Mouse (Mus musculus): Measurements from ENCODE around the gene Iqgap2. TPM values are rescaled to one million over a fixed set of nuclear protein-coding genes. Genes with fewer than 3 reads are reported as not detected.

The Iqgap2 gene
- polyA plus RNA-seq, 1 experiment from 2014 or later, result 4.0 TPM

DNA sequence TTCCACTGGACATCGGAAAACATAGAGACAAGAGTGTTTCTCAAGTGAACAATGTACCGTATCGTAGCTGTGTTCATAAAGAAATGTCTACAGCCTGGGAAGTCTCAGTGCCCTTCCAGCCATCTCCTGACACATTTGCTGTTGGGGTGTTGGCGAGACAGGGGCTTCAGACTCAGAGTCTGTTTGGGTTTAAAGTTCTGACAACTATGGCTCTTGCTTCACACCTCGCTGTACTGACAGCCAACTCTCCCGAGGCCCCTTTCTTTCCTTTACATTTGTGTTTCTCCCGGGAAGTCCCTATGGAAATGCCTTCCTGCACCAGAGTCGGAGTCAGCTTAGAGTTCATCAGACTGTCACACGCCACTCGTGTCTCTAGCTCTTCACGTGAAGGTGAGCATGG, 144.2 kb downstream of the Iqgap2 start:
- 89% methylated on average over 11 of the region's 11 CpGs for WGBS
- Histone ChIP-seq H3K9me3 (ENCODE audit: control insufficient read depth, low read length) (no peaks in the 10 kb centered on the region), H3K36me3 (ENCODE audit: control insufficient read depth, insufficient read depth) (no peaks in the 10 kb centered on the region), H3K9ac (replicated peaks; ENCODE audit: low read depth, low read length) (no peak overlapping the region), H3K27ac (ENCODE audit: low read length) (no peak overlapping the region), H3K4me1 (replicated peaks; ENCODE audit: control insufficient read depth, insufficient read depth, low read length) (no peaks in the 10 kb centered on the region), H3K4me2 (ENCODE audit: low read length) (no peak overlapping the region), H3K27me3 (replicated peaks; ENCODE audit: control insufficient read depth, insufficient read depth, low read length) (no peaks in the 10 kb centered on the region), H3K4me3 (replicated peaks; ENCODE audit: low read length) (no peak overlapping the region)
- ATAC-seq, result no peak

DNA sequence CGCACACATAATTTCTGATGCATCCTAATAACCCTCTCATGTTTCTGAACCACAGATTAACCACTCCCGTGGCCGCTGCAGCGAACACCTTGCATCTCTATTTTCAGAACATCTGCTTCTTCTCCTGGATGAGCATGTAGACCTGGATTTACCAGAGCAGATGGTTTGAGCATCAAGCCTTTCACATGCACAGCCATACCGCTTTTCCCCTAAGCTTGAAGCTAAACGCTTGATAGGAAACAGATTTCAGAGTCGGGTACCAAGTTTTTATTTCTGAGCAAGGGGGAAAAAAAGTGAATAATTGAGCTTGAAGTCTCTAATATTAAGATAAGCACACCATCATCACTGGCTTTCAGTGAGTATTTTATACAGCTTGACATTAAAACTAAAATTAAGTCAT, 144.6 kb downstream of the Iqgap2 start:
- no peaks in the 10 kb centered on the region for H3K4me1 ChIP-seq (replicated peaks; ENCODE audit: control insufficient read depth, insufficient read depth, low read length)
- H3K9ac ChIP-seq (replicated peaks; ENCODE audit: low read depth, low read length), result no peak overlapping the region
- no peak overlapping the region for H3K4me2 ChIP-seq (ENCODE audit: low read length)
- no peak overlapping the region for H3K4me3 ChIP-seq (replicated peaks; ENCODE audit: low read length)
- no peak for ATAC-seq
- no peaks in the 10 kb centered on the region for H3K9me3 ChIP-seq (ENCODE audit: control insufficient read depth, low read length)
- H3K36me3 ChIP-seq (ENCODE audit: control insufficient read depth, insufficient read depth), result no peaks in the 10 kb centered on the region
- H3K27ac ChIP-seq (ENCODE audit: low read length), result no peak overlapping the region
- no peaks in the 10 kb centered on the region for H3K27me3 ChIP-seq (replicated peaks; ENCODE audit: control insufficient read depth, insufficient read depth, low read length)
- WGBS, result 85% methylated on average over 7 of the region's 7 CpGs

DNA sequence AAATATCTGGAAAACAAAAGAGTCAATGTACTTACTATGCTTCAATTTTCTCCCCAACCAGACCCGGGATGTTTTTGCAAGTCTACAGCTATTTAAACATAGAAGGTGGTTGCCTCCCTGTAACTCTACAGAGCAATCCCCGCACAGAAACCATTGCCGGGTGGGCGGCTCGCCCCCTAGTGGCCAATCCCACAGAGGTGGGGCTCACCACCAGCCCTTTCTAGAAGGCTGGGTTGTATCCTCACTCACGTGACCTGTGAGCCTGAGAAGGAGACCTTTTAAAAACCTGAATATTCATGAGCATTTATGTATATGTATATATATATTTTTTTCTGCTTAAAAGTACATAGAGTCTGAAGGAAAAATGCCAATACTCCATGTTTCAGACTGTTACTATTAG, 145.2 kb downstream of the Iqgap2 start:
- Histone ChIP-seq H3K27ac (ENCODE audit: low read length) (no peak overlapping the region), H3K4me1 (replicated peaks; ENCODE audit: control insufficient read depth, insufficient read depth, low read length) (no peaks in the 10 kb centered on the region), H3K9me3 (ENCODE audit: control insufficient read depth, low read length) (no peaks in the 10 kb centered on the region), H3K36me3 (ENCODE audit: control insufficient read depth, insufficient read depth) (no peaks in the 10 kb centered on the region), H3K27me3 (replicated peaks; ENCODE audit: control insufficient read depth, insufficient read depth, low read length) (no peaks in the 10 kb centered on the region), H3K4me2 (ENCODE audit: low read length) (no peak overlapping the region), H3K4me3 (replicated peaks; ENCODE audit: low read length) (no peak overlapping the region), H3K9ac (replicated peaks; ENCODE audit: low read depth, low read length) (no peak overlapping the region)
- 11% methylated on average over 6 of the region's 6 CpGs for WGBS
- peak; percentile 77; the same call in 1 of the 2 replicates for ATAC-seq

DNA sequence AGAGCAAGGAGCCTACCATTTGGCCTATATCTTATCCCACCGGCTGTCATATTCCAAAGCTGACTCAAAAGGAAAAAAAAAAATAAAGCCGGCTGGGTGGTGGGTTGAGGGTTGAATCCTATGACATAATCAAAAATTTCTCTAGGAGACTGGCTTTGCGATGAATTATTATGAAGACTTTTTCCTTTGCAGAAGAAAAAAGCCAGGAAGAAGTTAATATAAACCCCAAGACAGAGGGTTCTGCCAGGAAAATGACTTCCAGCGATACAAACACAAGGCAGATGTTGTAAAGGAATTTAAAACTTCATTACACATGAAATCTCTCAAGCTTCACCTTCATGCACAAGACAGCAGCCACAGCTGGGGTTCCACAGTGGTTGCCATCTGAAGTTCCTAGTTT, 146.3 kb downstream of the Iqgap2 start:
- WGBS, result 89% methylated on average over 4 of the region's 4 CpGs
- no peak for ATAC-seq
- H3K4me3 ChIP-seq (replicated peaks; ENCODE audit: low read length), result no peak overlapping the region
- no peaks in the 10 kb centered on the region for H3K4me1 ChIP-seq (replicated peaks; ENCODE audit: control insufficient read depth, insufficient read depth, low read length)
- H3K9me3 ChIP-seq (ENCODE audit: control insufficient read depth, low read length), result no peaks in the 10 kb centered on the region
- H3K9ac ChIP-seq (replicated peaks; ENCODE audit: low read depth, low read length), result no peak overlapping the region
- no peak overlapping the region for H3K27ac ChIP-seq (ENCODE audit: low read length)
- H3K27me3 ChIP-seq (replicated peaks; ENCODE audit: control insufficient read depth, insufficient read depth, low read length), result no peaks in the 10 kb centered on the region
- no peak overlapping the region for H3K4me2 ChIP-seq (ENCODE audit: low read length)
- no peaks in the 10 kb centered on the region for H3K36me3 ChIP-seq (ENCODE audit: control insufficient read depth, insufficient read depth)

DNA sequence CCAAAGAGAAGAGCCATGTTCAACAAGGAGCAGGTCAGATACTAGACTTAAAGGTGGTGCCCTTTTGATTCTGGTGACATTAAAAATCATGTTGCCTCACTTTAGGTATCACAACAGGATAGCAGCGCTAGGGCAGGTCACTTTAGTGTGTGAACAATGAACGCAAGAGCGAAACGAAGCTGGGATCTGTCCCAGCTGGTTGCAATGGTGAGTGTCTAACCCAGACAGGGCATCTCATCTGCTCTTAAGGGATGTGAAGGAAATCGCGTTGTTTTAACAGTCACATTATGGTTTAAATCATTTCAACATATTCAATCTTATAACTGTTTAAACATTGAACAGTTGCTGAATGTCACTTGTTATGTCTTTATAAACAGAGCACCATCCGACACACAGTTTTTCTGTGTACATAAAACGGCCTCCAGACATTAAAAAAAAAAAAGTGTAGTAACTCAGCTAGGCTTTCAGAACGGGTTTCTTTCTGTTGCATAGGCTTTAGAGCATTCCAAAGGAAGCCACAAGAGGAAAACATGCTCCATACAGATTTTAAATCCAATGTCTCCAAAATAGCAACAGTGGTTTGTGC, 148.7 kb downstream of the Iqgap2 start:
- no peaks in the 10 kb centered on the region for H3K4me1 ChIP-seq (replicated peaks; ENCODE audit: control insufficient read depth, insufficient read depth, low read length)
- no peak overlapping the region for H3K4me3 ChIP-seq (replicated peaks; ENCODE audit: low read length)
- no peak overlapping the region for H3K4me2 ChIP-seq (ENCODE audit: low read length)
- no peaks in the 10 kb centered on the region for H3K27me3 ChIP-seq (replicated peaks; ENCODE audit: control insufficient read depth, insufficient read depth, low read length)
- H3K9ac ChIP-seq (replicated peaks; ENCODE audit: low read depth, low read length), result no peak overlapping the region
- no peaks in the 10 kb centered on the region for H3K36me3 ChIP-seq (ENCODE audit: control insufficient read depth, insufficient read depth)
- 88% methylated on average over 9 of the region's 9 CpGs for WGBS
- no peaks in the 10 kb centered on the region for H3K9me3 ChIP-seq (ENCODE audit: control insufficient read depth, low read length)
- ATAC-seq, result no peak
- H3K27ac ChIP-seq (ENCODE audit: low read length), result no peak overlapping the region

DNA sequence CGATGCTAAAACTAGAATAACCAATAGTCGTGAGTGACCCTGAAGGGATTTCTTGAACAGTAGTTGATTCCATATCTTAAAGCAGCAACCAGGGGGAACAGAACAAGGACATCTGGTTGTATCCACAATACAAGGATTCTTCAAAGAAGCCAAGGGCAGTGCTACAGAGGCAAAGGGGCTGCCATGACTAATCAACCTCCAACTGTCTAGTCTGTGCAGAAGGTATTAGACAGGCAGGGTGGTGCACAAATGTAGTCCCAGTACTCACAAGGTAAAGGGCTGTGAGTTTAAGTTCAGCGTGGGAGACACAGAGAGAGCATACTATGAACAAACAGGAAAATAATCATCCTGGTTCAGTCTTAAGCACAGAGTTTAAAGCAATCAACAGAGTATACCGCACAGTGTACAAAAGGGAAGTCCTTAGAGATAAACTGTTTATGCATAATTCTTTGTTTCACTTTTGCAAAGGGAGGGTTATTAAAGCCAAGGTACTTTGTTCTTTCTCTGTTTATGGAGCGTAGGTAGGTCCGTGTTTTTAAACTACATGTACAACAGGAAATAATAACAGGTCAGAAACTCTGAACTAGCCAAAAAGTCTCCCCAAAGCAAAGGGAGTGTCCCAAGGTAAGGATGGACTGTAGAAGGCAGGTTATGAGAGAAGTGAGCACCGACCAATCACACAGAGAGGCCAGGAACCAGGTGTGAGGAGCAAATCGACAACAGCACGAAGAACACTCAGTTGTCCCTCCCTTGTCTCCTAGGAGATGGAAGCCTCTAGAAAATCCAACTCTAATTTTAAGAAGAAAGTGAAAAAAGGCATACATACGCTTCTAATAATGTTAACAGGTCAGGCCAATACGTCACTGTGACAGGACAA, 149.7 kb downstream of the Iqgap2 start:
- WGBS, result 94% methylated on average over 11 of the region's 11 CpGs
- H3K4me2 ChIP-seq (ENCODE audit: low read length), result no peak overlapping the region
- no peak for ATAC-seq
- H3K27me3 ChIP-seq (replicated peaks; ENCODE audit: control insufficient read depth, insufficient read depth, low read length), result no peaks in the 10 kb centered on the region
- H3K4me3 ChIP-seq (replicated peaks; ENCODE audit: low read length), result no peak overlapping the region
- H3K27ac ChIP-seq (ENCODE audit: low read length), result no peak overlapping the region
- no peaks in the 10 kb centered on the region for H3K36me3 ChIP-seq (ENCODE audit: control insufficient read depth, insufficient read depth)
- H3K9ac ChIP-seq (replicated peaks; ENCODE audit: low read depth, low read length), result no peak overlapping the region
- no peaks in the 10 kb centered on the region for H3K4me1 ChIP-seq (replicated peaks; ENCODE audit: control insufficient read depth, insufficient read depth, low read length)
- H3K9me3 ChIP-seq (ENCODE audit: control insufficient read depth, low read length), result no peaks in the 10 kb centered on the region

DNA sequence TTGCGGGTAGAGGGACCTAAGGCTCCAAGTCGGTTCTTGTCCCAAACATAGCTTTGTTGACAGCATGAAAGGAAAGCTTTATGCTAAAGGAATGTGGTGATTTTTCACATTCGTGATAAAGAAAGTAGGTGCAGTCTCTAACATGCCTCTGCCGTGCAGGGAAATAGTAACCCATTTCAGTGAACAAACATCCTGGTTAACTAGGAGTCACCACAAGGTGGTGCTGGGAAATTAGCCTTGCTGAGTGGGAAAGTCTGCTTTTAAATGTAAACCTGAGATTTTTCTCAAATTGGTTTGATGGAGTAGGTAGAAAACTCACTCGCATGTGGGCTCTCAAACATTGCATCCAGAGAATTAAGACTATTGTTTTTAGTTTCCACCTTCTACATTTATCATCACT, 152.1 kb downstream of the Iqgap2 start:
- H3K27ac ChIP-seq (ENCODE audit: low read length), result no peak overlapping the region
- no peak overlapping the region for H3K4me2 ChIP-seq (ENCODE audit: low read length)
- H3K27me3 ChIP-seq (replicated peaks; ENCODE audit: control insufficient read depth, insufficient read depth, low read length), result no peaks in the 10 kb centered on the region
- ATAC-seq, result peak; percentile 43; the same call in 1 of the 2 replicates
- no peak overlapping the region for H3K9ac ChIP-seq (replicated peaks; ENCODE audit: low read depth, low read length)
- 71% methylated on average over 5 of the region's 5 CpGs for WGBS
- no peaks in the 10 kb centered on the region for H3K36me3 ChIP-seq (ENCODE audit: control insufficient read depth, insufficient read depth)
- H3K4me3 ChIP-seq (replicated peaks; ENCODE audit: low read length), result no peak overlapping the region
- H3K4me1 ChIP-seq (replicated peaks; ENCODE audit: control insufficient read depth, insufficient read depth, low read length), result no peaks in the 10 kb centered on the region
- no peaks in the 10 kb centered on the region for H3K9me3 ChIP-seq (ENCODE audit: control insufficient read depth, low read length)

DNA sequence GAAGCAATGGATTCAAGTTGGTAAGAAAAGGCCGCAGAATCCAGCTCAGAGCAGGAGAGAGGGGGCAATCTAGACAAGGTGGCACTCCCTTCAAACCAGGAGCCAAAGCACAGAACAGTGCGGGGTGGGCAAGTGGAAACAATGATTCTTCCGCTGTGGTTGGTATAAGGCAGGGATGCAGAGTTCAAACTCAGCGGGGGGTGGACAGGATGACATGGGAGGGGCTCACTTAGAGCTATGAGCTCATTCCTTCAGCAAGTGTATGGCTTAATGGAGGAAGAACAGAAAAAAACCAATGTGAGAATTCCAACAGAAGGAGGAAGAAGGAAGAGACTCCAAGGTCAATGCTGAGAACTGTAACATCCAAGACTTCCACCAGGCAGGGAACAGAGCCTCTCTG, 161.2 kb downstream of the Iqgap2 start:
- 95% methylated on average over 4 of the region's 4 CpGs for WGBS
- no peak overlapping the region for H3K4me2 ChIP-seq (ENCODE audit: low read length)
- no peak overlapping the region for H3K4me3 ChIP-seq (replicated peaks; ENCODE audit: low read length)
- no peak for ATAC-seq
- H3K27me3 ChIP-seq (replicated peaks; ENCODE audit: control insufficient read depth, insufficient read depth, low read length), result no peaks in the 10 kb centered on the region
- no peak overlapping the region for H3K27ac ChIP-seq (ENCODE audit: low read length)
- H3K9ac ChIP-seq (replicated peaks; ENCODE audit: low read depth, low read length), result no peak overlapping the region
- H3K9me3 ChIP-seq (ENCODE audit: control insufficient read depth, low read length), result no peaks in the 10 kb centered on the region
- H3K4me1 ChIP-seq (replicated peaks; ENCODE audit: control insufficient read depth, insufficient read depth, low read length), result no peaks in the 10 kb centered on the region
- H3K36me3 ChIP-seq (ENCODE audit: control insufficient read depth, insufficient read depth), result no peaks in the 10 kb centered on the region

DNA sequence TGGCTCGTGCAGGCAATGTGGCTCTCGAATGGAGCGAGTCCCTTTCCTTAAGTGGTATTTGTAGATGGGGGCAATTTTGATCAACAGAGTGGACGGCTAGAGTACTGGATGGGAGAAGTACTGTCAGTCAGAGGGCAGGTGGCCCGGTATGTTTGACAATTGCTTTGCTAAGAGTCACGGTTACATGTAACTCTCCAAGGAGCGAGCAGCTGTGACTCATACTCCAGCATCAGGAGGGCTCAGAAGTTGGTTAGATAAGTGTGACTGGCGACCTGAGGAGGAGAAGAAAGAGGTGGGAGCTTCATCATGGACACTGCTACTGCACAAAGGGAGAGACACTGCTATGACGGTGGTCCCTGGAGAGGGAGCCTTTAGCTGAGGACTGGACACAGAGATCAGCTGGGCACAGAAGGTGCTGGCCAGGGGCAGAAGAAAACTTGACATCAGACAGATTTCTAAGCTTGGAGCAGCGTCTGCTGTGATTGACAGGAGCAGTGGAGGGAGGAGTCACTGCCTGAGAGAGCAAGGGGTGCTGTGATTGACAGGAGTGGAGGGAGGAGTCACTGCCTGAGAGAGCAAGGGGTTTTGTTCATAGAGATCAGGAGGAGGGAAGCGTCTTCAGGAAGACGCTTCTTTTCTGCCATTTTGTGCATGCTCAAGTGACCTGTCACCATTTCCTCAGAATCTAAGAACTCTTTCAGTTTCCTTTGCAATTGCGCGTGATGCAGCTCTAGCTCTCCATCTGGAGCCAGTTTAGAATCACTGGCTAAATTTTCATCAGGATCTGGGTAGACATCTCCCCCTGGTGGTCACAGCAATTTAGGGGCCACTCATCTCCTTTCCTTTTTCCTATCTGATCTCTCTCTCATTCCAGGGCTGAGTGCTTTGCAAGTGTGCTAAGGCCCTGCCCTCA, 172.1 kb downstream of the Iqgap2 start:
- Histone ChIP-seq H3K9me3 (ENCODE audit: control insufficient read depth, low read length) (no peaks in the 10 kb centered on the region), H3K27ac (ENCODE audit: low read length) (no peak overlapping the region), H3K9ac (replicated peaks; ENCODE audit: low read depth, low read length) (no peak overlapping the region), H3K4me2 (ENCODE audit: low read length) (peak overlapping the region; percentile 42), H3K27me3 (replicated peaks; ENCODE audit: control insufficient read depth, insufficient read depth, low read length) (no peaks in the 10 kb centered on the region), H3K4me3 (replicated peaks; ENCODE audit: low read length) (peak overlapping the region; percentile 23), H3K4me1 (replicated peaks; ENCODE audit: control insufficient read depth, insufficient read depth, low read length) (peaks cover 5% of the 10 kb centered on the region; the same call in 1 of the 2 replicates), H3K36me3 (ENCODE audit: control insufficient read depth, insufficient read depth) (no peaks in the 10 kb centered on the region)
- WGBS, result 58% methylated on average over 14 of the region's 14 CpGs
- peak; percentile 96 for ATAC-seq
